Mouse (Mus musculus) midbrain, embryonic 15.5 days (tissue): Measurements from ENCODE around the gene 1700092M07Rik. TPM values are rescaled to one million over a fixed set of nuclear protein-coding genes. Genes with fewer than 3 reads are reported as not detected.

Source experiments
- ATAC-seq: fragments of 200-750 bp; cut with Nextera tagmentation; replicated peaks from 2 replicates; pipeline ENCODE4 v1.8.0; 2017; ENCODE audit warnings: moderate TSS enrichment
- H3K27ac ChIP-seq: fragments of 300-500 bp; sonication (generic); 2 replicates; pipeline ENCODE4 v1.5.1; 2015; ENCODE audit warnings: mild to moderate bottlenecking, inconsistent platforms
- H3K27me3 ChIP-seq: fragments of 300-500 bp; sonication (generic); replicated peaks from 2 replicates; pipeline ENCODE4 v1.6.1; 2015; ENCODE audit warnings: inconsistent platforms
- H3K36me3 ChIP-seq: fragments of 300-500 bp; sonication (generic); replicated peaks from 2 replicates; pipeline ENCODE4 v1.6.1; 2015; ENCODE audit warnings: inconsistent platforms
- H3K4me1 ChIP-seq: fragments of 300-500 bp; sonication (generic); 2 replicates; pipeline ENCODE4 v1.6.1; 2015; ENCODE audit warnings: inconsistent platforms
- H3K4me2 ChIP-seq: fragments of 300-500 bp; sonication (generic); 2 replicates; pipeline ENCODE4 v1.6.1; 2015; ENCODE audit warnings: inconsistent platforms, mild to moderate bottlenecking, moderate library complexity
- H3K4me3 ChIP-seq: fragments of 300-500 bp; sonication (generic); 2 replicates; pipeline ENCODE4 v1.5.1; 2015; ENCODE audit warnings: mild to moderate bottlenecking, inconsistent platforms
- H3K9ac ChIP-seq: fragments of 300-500 bp; sonication (generic); 2 replicates; pipeline ENCODE4 v1.6.1; 2015; ENCODE audit warnings: mild to moderate bottlenecking, inconsistent platforms
- H3K9me3 ChIP-seq: fragments of 300-500 bp; sonication (generic); 2 replicates; pipeline ENCODE4 v1.6.1; 2016; ENCODE audit warnings: inconsistent platforms
- WGBS: fragments of 180-500 bp; shearing (Covaris S2); methylation state at CpG from one replicate; pipeline ENCODE4 v1.1.7; 2015; ENCODE audit warnings: mixed read lengths; 5-methylcytosine and 5-hydroxymethylcytosine counted together
- polyA plus RNA-seq: library from polyadenylated mRNA; unstranded; fragments of >200 nt; fragmentation: Nextera tagmentation; extraction: Ambion mirVana; gene quantifications from 2 replicates; pipeline ENCODE4 v1.2.1, GENCODE M21; 2015

1700092M07Rik gene
- 1.5 and 1.7 TPM in 2 replicates for polyA plus RNA-seq

DNA sequence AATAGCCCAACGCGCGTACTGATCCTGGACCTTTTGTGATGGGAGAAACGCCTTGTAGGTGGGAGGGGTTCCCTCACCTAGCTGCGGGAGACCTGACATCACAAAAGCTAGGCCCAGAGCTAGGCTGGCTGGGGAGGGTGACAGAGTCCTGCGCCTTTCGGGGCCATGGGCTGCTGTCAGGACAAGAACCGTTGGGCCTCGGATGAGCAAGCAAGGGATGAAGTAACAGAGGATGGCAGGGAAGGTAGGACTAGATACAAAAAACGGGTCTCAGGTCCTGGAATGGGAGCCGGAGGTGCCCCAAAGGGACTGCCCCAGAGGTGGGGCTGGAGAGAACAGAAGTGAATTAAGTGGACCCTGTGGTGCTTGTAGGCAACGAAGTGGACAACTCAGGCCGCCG lies at the start of gene 1700092M07Rik:
TSS of gene 1700092M07Rik (plus strand) at position 116 of the 400 bp plus-strand sequence.
- H3K9ac ChIP-seq, result peak within 1 kb of the TSS; percentile 71
- peaks cover 32% of the 10 kb centered on the region for H3K36me3 ChIP-seq
- peaks cover 34% of the 10 kb centered on the region for H3K4me1 ChIP-seq
- WGBS, result 69% methylated on average over 14 of the region's 14 CpGs
- ATAC-seq, result no peak
- no peaks in the 10 kb centered on the region for H3K9me3 ChIP-seq
- H3K4me2 ChIP-seq, result peak within 1 kb of the TSS; percentile 93
- peak within 1 kb of the TSS; percentile 75 for H3K4me3 ChIP-seq
- H3K27me3 ChIP-seq, result no peaks in the 10 kb centered on the region
- H3K27ac ChIP-seq, result peak within 1 kb of the TSS; percentile 97

DNA sequence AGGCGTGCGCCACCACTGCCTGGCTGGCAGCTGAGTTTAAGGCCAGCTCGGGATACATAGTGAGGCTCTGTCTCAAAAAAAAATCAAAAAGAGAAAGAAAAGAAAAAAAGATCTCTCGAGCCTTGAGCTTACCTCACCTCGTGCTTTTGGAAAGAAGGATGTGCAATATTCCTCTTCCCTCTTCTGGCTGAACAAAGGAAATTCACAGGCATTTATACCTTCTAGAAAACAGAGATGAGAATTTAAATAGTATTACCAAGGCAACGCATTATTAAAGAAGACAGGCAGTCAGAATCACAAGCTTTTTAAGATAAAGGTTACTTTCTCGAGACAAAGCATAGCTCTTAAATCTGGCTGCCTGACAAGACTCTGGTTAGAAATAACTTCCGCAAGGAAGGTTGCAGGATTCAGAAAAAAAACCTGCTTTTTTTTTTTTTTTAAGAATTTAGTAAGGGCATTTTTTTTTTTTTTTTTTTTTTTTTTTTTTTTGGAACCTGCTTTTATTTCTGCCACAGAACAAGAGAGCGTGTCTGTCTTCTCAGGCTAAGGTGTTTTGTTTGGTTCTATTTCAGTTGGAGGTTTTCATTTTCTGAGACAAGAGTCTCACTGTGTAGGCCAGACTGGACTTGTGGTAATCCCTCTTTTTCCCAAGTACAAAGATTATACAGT lies 48.5 kb upstream of the 1700092M07Rik start:
- peak overlapping the region; percentile 60 for H3K27ac ChIP-seq
- ATAC-seq, result peak; percentile 37
- H3K36me3 ChIP-seq, result no peaks in the 10 kb centered on the region
- H3K4me2 ChIP-seq, result no peak overlapping the region
- no peaks in the 10 kb centered on the region for H3K27me3 ChIP-seq
- H3K9ac ChIP-seq, result no peak overlapping the region
- no peak overlapping the region for H3K4me3 ChIP-seq
- no peaks in the 10 kb centered on the region for H3K9me3 ChIP-seq
- WGBS, result 34% methylated on average over 9 of the region's 9 CpGs
- H3K4me1 ChIP-seq, result no peaks in the 10 kb centered on the region

- 64% methylated on average over 5 of the region's 5 CpGs for WGBS
- no peak overlapping the region for H3K4me2 ChIP-seq
- H3K4me1 ChIP-seq, result no peaks in the 10 kb centered on the region
- H3K27me3 ChIP-seq, result no peaks in the 10 kb centered on the region
- no peak overlapping the region for H3K4me3 ChIP-seq
- peak overlapping the region; percentile 13; the same call in 1 of the 2 replicates for H3K27ac ChIP-seq
- H3K36me3 ChIP-seq, result no peaks in the 10 kb centered on the region
- H3K9ac ChIP-seq, result no peak overlapping the region
- no peak for ATAC-seq
- H3K9me3 ChIP-seq, result no peaks in the 10 kb centered on the region
These were observed 47.8 kb upstream of the 1700092M07Rik start for GRCm38 (mm10) chr19:8692740-8693139.

DNA sequence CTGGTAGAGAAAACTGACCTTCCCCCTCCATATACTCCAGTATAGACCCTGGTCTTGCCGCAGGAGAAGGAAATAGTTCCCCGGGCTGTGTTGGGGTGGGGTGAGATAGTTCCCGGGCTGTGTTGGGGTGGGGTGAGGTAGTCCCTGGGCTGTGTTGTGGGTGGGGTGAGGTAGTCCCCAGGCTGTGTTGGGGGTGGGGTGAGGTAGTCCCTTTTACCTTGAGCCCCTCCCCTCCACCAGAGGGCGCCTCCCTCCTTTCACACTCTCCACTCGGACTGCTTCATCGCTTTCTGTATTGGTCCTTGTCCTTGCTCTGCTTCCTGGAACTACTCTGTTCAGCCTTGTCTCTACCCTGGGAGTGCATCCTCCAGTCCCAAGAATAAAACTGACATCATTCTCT lies 45.2 kb upstream of the 1700092M07Rik start:
- H3K27ac ChIP-seq, result no peak overlapping the region
- H3K4me3 ChIP-seq, result no peak overlapping the region
- no peak overlapping the region for H3K4me2 ChIP-seq
- no peaks in the 10 kb centered on the region for H3K36me3 ChIP-seq
- H3K4me1 ChIP-seq, result no peaks in the 10 kb centered on the region
- ATAC-seq, result no peak
- no peaks in the 10 kb centered on the region for H3K27me3 ChIP-seq
- 55% methylated on average over 6 of the region's 6 CpGs for WGBS
- H3K9me3 ChIP-seq, result no peaks in the 10 kb centered on the region
- no peak overlapping the region for H3K9ac ChIP-seq

DNA sequence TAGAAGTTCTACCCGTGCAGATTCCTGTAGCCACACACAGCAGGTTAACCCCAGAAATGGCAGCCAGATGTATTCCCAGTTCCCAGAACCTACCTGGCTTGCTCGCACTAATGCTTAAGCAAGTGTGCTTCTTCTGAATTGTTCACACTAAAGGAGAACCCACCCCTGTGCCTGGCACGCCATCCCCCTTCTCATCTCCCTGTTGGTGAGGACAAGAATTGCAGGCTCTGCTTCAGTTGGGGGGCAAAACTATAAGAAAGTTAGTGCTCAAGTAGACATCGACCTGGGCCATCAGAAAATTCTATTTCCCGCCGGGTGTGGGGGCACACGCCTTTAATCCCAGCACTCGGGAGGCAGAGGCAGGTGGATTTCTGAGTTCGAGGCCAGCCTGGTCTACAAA lies 40.9 kb upstream of the 1700092M07Rik start:
- Histone ChIP-seq H3K36me3 (no peaks in the 10 kb centered on the region), H3K4me1 (no peaks in the 10 kb centered on the region), H3K4me3 (no peak overlapping the region), H3K9me3 (no peaks in the 10 kb centered on the region), H3K27ac (no peak overlapping the region), H3K9ac (no peak overlapping the region), H3K4me2 (no peak overlapping the region), H3K27me3 (no peaks in the 10 kb centered on the region)
- no peak for ATAC-seq
- WGBS, result 83% methylated on average over 9 of the region's 9 CpGs

DNA sequence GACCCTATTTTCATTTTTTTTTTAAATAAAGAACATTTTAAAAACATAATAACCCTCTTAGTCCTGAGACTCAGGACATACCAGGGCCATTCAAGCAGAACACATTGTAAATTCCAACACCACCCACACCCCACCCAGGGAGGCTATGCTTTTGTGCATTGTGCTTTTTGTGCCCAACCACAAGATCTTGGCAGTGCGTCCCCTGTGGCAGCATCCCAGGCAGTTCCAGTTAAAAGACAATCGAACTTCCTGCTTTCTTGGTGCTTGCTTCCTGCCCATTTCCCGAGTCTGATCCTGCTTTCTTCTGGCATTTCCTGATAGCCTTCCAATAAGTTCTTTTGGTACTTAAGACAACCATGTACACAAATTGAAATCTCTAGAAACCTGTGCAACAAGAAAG lies 38.1 kb upstream of the 1700092M07Rik start:
- Histone ChIP-seq H3K4me2 (no peak overlapping the region), H3K9ac (no peak overlapping the region), H3K4me1 (no peaks in the 10 kb centered on the region), H3K9me3 (no peaks in the 10 kb centered on the region), H3K27me3 (no peaks in the 10 kb centered on the region), H3K36me3 (peaks cover under 1% of the 10 kb centered on the region; the same call in 1 of the 2 replicates), H3K4me3 (no peak overlapping the region), H3K27ac (no peak overlapping the region)
- ATAC-seq, result no peak
- WGBS, result 61% methylated on average over 3 of the region's 3 CpGs

DNA sequence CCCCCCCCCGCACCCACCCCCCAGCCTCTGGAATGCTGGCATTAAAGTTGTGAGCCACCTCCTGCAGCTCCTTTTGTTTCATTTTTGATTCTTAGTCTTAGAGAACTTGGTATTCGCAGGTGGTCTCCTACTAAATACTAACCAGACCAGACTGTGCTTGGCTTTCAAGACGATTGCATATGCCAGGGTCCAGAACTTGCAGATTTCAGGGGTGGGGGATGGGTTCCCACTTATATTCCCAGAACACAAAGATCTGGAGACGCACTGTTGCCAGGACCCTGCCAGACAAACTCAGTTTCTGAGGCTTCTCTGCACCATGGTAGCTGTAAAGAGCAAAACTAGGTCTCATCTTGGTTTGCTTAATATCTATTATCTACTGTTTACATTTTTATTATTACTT lies 36.9 kb upstream of the 1700092M07Rik start:
- H3K36me3 ChIP-seq, result peaks cover 12% of the 10 kb centered on the region
- no peaks in the 10 kb centered on the region for H3K9me3 ChIP-seq
- ATAC-seq, result no peak
- no peak overlapping the region for H3K27ac ChIP-seq
- no peak overlapping the region for H3K4me3 ChIP-seq
- H3K4me2 ChIP-seq, result no peak overlapping the region
- no peak overlapping the region for H3K9ac ChIP-seq
- no peaks in the 10 kb centered on the region for H3K27me3 ChIP-seq
- no peaks in the 10 kb centered on the region for H3K4me1 ChIP-seq
- 39% methylated on average over 4 of the region's 4 CpGs for WGBS

- ATAC-seq, result no peak
- H3K9ac ChIP-seq, result no peak overlapping the region
- WGBS, result 74% methylated on average over 6 of the region's 6 CpGs
- H3K36me3 ChIP-seq, result peaks cover 26% of the 10 kb centered on the region
- H3K9me3 ChIP-seq, result no peaks in the 10 kb centered on the region
- peaks cover 2% of the 10 kb centered on the region; the same call in 1 of the 2 replicates for H3K4me1 ChIP-seq
- H3K27me3 ChIP-seq, result no peaks in the 10 kb centered on the region
- no peak overlapping the region for H3K4me3 ChIP-seq
- no peak overlapping the region for H3K27ac ChIP-seq
- H3K4me2 ChIP-seq, result no peak overlapping the region
These were observed 35.4 kb upstream of the 1700092M07Rik start for GRCm38 (mm10) chr19:8705026-8705708.

- H3K4me3 ChIP-seq, result no peak overlapping the region
- no peak overlapping the region for H3K9ac ChIP-seq
- H3K9me3 ChIP-seq, result no peaks in the 10 kb centered on the region
- no peak overlapping the region for H3K4me2 ChIP-seq
- WGBS, result 88% methylated on average over 6 of the region's 7 CpGs
- ATAC-seq, result no peak
- H3K4me1 ChIP-seq, result peaks cover 13% of the 10 kb centered on the region
- H3K27me3 ChIP-seq, result no peaks in the 10 kb centered on the region
- no peak overlapping the region for H3K27ac ChIP-seq
- H3K36me3 ChIP-seq, result peaks cover 32% of the 10 kb centered on the region
These were observed 34.3 kb upstream of the 1700092M07Rik start for GRCm38 (mm10) chr19:8706132-8706667.

GRCm38 (mm10) chr19:8706930-8707329 lies 33.6 kb upstream of the 1700092M07Rik start:
- no peak overlapping the region for H3K4me3 ChIP-seq
- no peak overlapping the region for H3K4me2 ChIP-seq
- WGBS, result 97% methylated on average over 7 of the region's 7 CpGs
- H3K36me3 ChIP-seq, result peaks cover 32% of the 10 kb centered on the region
- ATAC-seq, result no peak
- no peak overlapping the region for H3K9ac ChIP-seq
- no peaks in the 10 kb centered on the region for H3K27me3 ChIP-seq
- H3K27ac ChIP-seq, result no peak overlapping the region
- H3K9me3 ChIP-seq, result no peaks in the 10 kb centered on the region
- peaks cover 19% of the 10 kb centered on the region for H3K4me1 ChIP-seq

DNA sequence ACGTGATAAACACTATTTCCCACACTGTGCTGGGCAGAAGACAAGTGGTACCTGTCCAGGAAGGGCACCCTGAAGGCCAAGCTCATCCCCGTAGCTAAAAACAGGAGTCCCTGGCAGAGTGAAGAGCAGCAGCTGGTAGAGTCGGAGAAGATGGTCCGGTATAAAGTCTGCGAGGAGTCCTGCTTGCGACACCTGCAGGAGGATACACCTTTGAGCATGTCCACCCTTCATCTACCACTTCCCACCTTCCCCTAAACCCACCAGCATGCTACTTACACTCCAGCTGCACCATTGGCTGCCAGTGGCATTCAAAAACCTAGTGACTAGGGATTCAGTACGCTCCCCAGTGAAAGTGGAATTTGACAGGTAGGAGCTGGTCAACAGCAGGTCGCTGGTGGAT lies 31.6 kb upstream of the 1700092M07Rik start:
- peaks cover 33% of the 10 kb centered on the region for H3K4me1 ChIP-seq
- H3K36me3 ChIP-seq, result peaks cover 32% of the 10 kb centered on the region
- H3K27ac ChIP-seq, result no peak overlapping the region
- H3K27me3 ChIP-seq, result no peaks in the 10 kb centered on the region
- WGBS, result 96% methylated on average over 8 of the region's 8 CpGs
- no peak overlapping the region for H3K4me3 ChIP-seq
- no peak overlapping the region for H3K9ac ChIP-seq
- no peak for ATAC-seq
- H3K9me3 ChIP-seq, result no peaks in the 10 kb centered on the region
- no peak overlapping the region for H3K4me2 ChIP-seq

GRCm38 (mm10) chr19:8710057-8710456 lies 30.5 kb upstream of the 1700092M07Rik start:
- no peak for ATAC-seq
- Histone ChIP-seq H3K4me3 (no peak overlapping the region), H3K36me3 (peaks cover 32% of the 10 kb centered on the region), H3K4me1 (peaks cover 37% of the 10 kb centered on the region), H3K9me3 (no peaks in the 10 kb centered on the region), H3K27me3 (no peaks in the 10 kb centered on the region), H3K27ac (no peak overlapping the region), H3K9ac (no peak overlapping the region), H3K4me2 (no peak overlapping the region)
- WGBS, result 86% methylated on average over 2 of the region's 2 CpGs
